Mouse (Mus musculus): ENCODE data around the gene Nrp2.

Gene Nrp2

GRCm38 (mm10) chr1:62825822-62826765 lies 123.0 kb downstream of the Nrp2 start:
- DNase-seq, result peak; percentile 63

GRCm38 (mm10) chr1:62827316-62827715 lies 124.2 kb downstream of the Nrp2 start:
- no peak for DNase-seq

GRCm38 (mm10) chr1:62828156-62828555 lies 125.1 kb downstream of the Nrp2 start:
- DNase-seq, result no peak

- DNase-seq, result peak; percentile 18
Measured at GRCm38 (mm10) chr1:62829690-62830417, 126.8 kb downstream of the Nrp2 start.

GRCm38 (mm10) chr1:62830418-62830769 lies 127.3 kb downstream of the Nrp2 start:
- peak; percentile 28 for DNase-seq

GRCm38 (mm10) chr1:62831725-62832455 lies 128.8 kb downstream of the Nrp2 start:
- DNase-seq, result no peak

- no peak for DNase-seq
Measured at GRCm38 (mm10) chr1:62833356-62833755, 130.3 kb downstream of the Nrp2 start.

- no peak for DNase-seq
Measured at GRCm38 (mm10) chr1:62834443-62835185, 131.5 kb downstream of the Nrp2 start.

- no peak for DNase-seq
Measured at GRCm38 (mm10) chr1:62838083-62838482, 135.0 kb downstream of the Nrp2 start.

- DNase-seq, result no peak
Measured at GRCm38 (mm10) chr1:62838631-62839030, 135.5 kb downstream of the Nrp2 start.

- no peak for DNase-seq
Measured at GRCm38 (mm10) chr1:62843215-62843614, 140.1 kb downstream of the Nrp2 start.

GRCm38 (mm10) chr1:62850990-62851940 lies 148.2 kb downstream of the Nrp2 start:
- peak; percentile 61 for DNase-seq

GRCm38 (mm10) chr1:62853362-62853761 lies 150.3 kb downstream of the Nrp2 start:
- no peak for DNase-seq

GRCm38 (mm10) chr1:62853996-62854395 lies 150.9 kb downstream of the Nrp2 start:
- DNase-seq, result no peak

- DNase-seq, result no peak
Measured at GRCm38 (mm10) chr1:62859098-62859497, 156.0 kb downstream of the Nrp2 start.

GRCm38 (mm10) chr1:62859556-62860300 lies 156.6 kb downstream of the Nrp2 start:
- DNase-seq, result no peak

- no peak for DNase-seq
Measured at GRCm38 (mm10) chr1:62860327-62860726, 157.2 kb downstream of the Nrp2 start.

- DNase-seq, result no peak
Measured at GRCm38 (mm10) chr1:62860788-62861187, 157.7 kb downstream of the Nrp2 start.

Data from retina, postnatal 1 day (tissue).